Mouse (Mus musculus): ENCODE measurements around the gene Plekhb1.
A peak's percentile ranks its signal among the peaks of the same experiment; 100 is the strongest.

The Plekhb1 gene

DNA sequence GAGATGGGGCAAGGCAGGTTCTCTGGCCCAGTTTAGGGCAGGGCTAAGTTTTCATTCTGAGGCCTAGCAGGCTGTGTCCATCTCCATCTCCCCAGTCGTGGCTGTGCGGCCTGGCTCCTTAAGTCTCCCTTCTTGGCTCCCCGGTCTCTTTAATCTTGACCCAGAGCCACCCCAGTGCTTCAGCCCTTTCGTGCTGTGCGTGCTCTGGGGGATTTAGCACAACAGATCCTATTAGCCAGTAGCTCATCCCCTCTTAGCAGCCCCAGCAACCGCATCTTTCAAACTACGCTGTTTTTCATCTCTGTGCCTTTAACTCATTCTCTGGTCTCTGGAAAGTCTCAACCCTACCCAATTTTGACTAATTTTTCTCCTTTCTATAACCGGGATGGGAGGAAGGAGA is at the start of gene Plekhb1:
Gene Plekhb1, minus strand, starts transcription at position 184 of the 400 bp plus-strand sequence.
- DNase-seq (ENCODE audit: low spot score), result no peak

DNA sequence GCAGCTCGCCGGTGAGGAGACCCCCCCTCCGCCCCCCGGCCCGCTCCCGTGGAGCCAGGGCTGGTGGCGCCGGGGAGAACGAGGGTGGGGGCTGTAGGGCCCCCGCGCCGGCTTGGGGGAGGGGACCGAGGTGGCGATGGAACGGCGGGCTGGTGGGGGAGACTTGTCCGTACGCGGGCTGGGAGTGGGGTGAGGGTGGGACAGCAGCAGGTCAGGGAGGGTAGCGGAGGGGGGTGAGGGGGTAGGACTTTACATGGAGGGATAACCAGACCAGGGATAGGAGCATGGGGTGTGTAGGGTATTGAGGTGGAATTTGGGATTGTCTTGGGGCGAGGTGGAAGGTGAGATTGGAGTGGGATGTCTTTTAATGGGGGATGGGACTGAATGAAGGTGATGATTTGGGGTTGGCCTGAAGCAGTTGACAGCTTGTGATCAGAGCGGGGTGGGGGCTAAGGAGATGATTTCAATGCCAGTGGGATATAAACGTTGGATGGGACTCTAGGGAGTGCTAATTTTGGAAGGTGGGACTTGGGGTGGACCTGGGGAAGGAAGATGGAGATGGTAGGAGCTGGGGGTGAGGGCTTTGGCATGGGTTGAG is 44.8 kb upstream of the Plekhb1 start:
- no peak for DNase-seq (ENCODE audit: low spot score)

DNA sequence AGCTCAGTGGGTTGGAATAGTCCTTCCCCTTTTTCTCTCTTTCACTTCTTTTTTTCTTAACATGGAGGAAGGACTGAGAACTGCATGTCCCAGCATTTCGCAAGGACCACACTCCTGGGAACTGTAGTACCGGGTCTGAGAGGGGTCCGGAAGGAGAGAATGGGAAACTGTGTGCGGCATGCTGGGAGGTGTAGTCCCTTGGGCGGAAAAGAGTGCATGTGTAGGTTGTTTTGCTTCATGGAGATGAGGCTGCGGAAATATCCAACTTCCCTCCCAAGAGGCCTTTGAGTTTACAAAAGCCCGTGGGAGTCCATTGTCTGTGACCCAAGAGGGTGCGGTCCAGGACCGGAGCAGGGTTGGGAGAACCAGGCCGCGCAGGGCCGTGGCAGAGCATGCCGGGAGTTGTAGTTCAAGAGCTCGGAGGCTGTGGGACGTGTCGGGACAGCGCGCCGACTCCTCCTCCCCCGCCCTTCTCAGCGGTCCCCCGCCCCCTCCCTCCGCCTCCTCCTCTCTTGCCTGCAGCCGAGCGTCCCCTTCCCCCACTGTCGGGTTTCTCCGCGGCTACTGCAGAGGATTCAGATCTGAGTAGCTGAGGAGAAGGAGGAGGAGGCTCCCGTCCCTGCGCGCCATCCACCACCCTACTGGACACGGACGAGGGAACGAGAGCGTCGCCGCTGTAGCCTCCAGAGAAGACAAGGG is 44.1 kb upstream of the Plekhb1 start, which contains the start of gene Fam168a:
Gene Fam168a, plus strand, starts transcription at position 493 of the 699 bp plus-strand sequence.
- DNase-seq (ENCODE audit: low spot score), result peak; percentile 91

DNA sequence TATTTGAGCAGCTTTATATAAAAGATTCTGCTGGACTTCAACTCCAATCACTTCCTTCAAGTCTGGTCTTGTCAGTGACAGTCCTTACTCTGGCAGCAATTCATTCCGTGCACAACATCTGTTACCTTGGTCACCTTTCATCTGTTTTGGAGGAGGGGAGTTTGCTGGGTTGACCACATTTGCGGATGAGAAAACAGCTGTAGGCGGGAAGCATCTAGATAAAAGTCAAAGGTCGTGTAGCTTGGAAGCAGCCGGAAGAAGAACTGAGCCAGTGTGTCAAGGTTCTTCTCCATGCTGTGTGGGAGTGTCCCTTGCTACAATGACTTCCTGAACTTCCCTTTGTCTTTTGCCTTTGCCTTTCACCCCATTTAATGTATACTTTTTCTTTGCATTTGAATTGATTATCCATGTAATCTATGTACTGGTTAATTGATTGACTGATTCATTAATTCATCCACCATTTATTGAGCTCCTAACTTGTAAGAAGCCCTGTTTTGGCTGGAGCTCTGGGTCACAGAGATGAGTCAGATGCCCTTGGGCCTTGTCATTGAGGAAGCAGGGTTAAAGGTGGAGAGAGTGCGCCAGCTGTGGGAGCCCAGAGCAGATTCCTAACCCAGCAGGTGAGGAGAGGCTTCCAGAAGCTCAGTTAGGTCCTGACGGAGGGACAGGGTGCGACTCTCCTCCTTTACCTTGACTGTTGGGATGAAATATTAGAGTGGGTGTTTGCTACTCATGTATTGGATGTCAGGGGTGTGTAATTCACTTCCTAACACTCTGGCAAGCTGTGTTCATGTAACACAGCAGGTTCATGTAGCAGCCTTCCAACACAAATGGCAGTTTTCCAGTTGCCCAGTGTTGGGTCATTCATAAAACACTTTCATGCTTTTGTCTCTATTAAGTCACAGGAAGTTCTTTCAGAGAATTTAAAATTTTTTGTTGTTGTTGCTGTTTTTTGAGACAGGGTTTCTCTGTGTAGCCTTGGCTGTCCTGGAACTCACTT is 37.9 kb upstream of the Plekhb1 start:
- DNase-seq (ENCODE audit: low spot score), result peak; percentile 65

- DNase-seq (ENCODE audit: low spot score), result no peak
Measured at GRCm38 (mm10) chr7:100693199-100693598, 31.0 kb upstream of the Plekhb1 start.

DNA sequence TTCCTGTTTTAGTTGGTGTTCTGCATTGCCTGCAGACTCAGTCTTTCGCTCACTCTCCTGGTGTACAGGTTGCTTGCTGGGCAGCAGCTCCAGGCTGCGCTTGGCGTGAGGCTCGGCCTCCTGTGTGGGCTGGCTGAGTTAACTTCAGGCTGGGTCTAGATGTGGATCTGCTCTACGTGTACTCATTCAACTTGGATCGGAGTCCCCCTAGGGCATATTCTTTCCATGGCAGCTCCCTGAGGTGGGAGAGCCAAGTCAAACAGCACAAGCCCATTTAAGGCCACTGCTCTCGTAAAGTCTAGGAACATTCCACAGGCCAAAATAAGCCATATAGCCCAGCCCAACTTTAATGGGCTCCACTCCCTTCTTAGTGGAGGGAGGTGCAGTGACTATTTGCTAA is 26.3 kb upstream of the Plekhb1 start:
- DNase-seq (ENCODE audit: low spot score), result no peak

- peak; percentile 63 for DNase-seq (ENCODE audit: low spot score)
Measured at GRCm38 (mm10) chr7:100685061-100686030, 23.1 kb upstream of the Plekhb1 start.

- peak; percentile 55 for DNase-seq (ENCODE audit: low spot score)
Measured at GRCm38 (mm10) chr7:100684538-100684937, 22.3 kb upstream of the Plekhb1 start.

- no peak for DNase-seq (ENCODE audit: low spot score)
Measured at GRCm38 (mm10) chr7:100684081-100684480, 21.9 kb upstream of the Plekhb1 start.

DNA sequence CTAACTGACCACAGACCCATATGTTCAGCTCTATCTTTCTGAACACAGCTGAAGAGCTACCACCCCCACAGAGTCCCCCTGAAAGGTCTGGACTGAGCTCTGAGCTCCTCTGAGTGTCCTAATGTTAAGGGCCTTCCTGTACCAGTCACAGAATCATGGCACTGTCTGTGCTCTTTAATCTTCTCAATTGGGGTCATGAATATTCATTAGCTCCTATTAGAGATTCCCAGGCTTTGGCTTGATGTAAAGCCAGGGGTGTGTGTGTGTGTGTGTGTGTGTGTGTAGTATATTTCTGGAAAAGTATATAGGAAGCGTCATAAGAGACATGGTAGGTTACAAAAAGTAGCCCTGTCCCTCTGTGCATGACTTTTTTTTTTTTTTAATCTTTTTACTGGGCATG is 21.0 kb upstream of the Plekhb1 start:
- no peak for DNase-seq (ENCODE audit: low spot score)

DNA sequence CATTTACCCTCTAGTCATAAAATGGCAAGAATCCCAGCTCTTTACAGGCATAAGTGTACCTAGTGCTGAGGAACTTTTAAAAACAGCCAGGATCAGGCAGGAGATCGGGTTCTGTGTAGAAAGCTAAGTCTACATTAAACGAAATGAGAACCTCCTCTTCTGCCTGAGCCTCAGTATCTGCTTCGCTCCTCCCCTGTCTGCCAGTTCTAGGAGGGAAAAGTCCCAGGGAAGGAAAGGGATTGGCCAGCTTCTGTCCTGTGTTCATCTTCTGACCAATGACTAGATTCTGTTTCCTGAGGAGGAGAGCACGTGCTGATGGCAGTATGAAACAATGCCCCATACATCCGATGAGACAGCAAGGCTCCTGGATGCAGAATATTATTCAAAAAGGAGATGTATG is 18.9 kb upstream of the Plekhb1 start:
- DNase-seq (ENCODE audit: low spot score), result no peak

- DNase-seq (ENCODE audit: low spot score), result no peak
Measured at GRCm38 (mm10) chr7:100678948-100679880, 17.0 kb upstream of the Plekhb1 start.

- DNase-seq (ENCODE audit: low spot score), result no peak
Measured at GRCm38 (mm10) chr7:100678052-100678451, 15.8 kb upstream of the Plekhb1 start.

GRCm38 (mm10) chr7:100674941-100675340 is 12.7 kb upstream of the Plekhb1 start:
- no peak for DNase-seq (ENCODE audit: low spot score)

DNA sequence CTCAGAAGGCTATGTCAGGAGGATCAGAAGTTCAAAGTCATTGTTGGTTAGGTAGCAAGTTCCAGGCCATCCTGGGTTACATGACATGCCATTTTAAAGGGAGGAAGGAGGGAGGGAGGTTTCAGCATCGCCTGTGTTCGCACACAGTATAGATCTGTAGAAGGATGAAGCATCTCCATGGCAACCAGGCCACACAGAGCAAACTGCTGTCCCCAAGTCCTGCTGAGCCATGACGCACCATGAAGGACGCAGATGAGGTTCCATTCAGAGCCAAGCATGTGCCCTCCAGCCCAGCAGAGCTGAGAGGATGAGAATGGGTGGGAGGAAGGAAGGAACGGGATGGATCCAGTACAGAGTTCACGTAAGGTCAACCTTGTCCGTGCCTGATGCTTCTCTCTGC is 11.2 kb upstream of the Plekhb1 start:
- DNase-seq (ENCODE audit: low spot score), result no peak

GRCm38 (mm10) chr7:100670646-100671045 is 8.4 kb upstream of the Plekhb1 start:
- no peak for DNase-seq (ENCODE audit: low spot score)

- DNase-seq (ENCODE audit: low spot score), result no peak
Measured at GRCm38 (mm10) chr7:100663729-100664304, 1.6 kb upstream of the Plekhb1 start.

DNA sequence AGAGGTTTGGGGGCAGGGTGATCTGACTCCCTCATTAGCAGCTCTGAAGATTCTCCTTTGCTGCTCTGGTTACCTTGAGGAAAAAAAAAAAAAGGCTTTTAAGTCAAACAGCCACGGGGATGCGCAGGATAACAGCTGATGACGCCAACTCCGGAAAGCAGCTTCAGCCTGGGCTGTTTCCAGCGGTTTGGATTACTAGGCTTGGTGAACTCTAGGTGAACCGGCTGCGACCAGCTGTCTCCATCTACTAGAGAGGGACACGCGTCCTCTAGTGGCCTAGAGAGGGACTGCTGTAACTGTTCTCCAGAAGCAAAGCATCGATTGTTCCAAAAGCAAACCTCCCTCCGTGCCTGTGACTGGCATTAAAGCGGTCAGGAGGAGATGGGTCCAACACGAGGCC is 976 bp upstream of the Plekhb1 start:
- peak; percentile 91 for DNase-seq (ENCODE audit: low spot score)

GRCm38 (mm10) chr7:100661264-100661663 is 950 bp downstream of the Plekhb1 start:
- DNase-seq (ENCODE audit: low spot score), result no peak

GRCm38 (mm10) chr7:100658093-100658578 is 4.1 kb downstream of the Plekhb1 start:
- no peak for DNase-seq (ENCODE audit: low spot score)
